Mouse (Mus musculus) heart, embryonic 13.5 days (tissue): ENCODE results near the gene Nepn. TPM values are rescaled to one million over a fixed set of nuclear protein-coding genes. Genes with fewer than 3 reads are reported as not detected.

Experiments
- ATAC-seq: fragments of 200-750 bp; cut with Nextera tagmentation; 2 replicates; pipeline ENCODE4 v1.8.0; 2017; ENCODE audit warnings: moderate TSS enrichment; ENCODE audit not compliant: insufficient number of reproducible peaks, low FRiP score, low TSS enrichment; ENCODE audit errors: extremely low read depth
- H3K27ac ChIP-seq: fragments of 300-500 bp; sonication (generic); replicated peaks from 2 replicates; pipeline ENCODE4 v1.5.1; 2015; ENCODE audit warnings: moderate library complexity, mild to moderate bottlenecking, inconsistent platforms
- H3K27me3 ChIP-seq: fragments of 300-500 bp; sonication (generic); replicated peaks from 2 replicates; pipeline ENCODE4 v1.6.1; 2015; ENCODE audit warnings: mild to moderate bottlenecking, inconsistent platforms
- H3K36me3 ChIP-seq: fragments of 300-500 bp; sonication (generic); 2 replicates; pipeline ENCODE4 v1.6.1; 2015; ENCODE audit warnings: mild to moderate bottlenecking, inconsistent platforms
- H3K4me1 ChIP-seq: fragments of 300-500 bp; sonication (generic); 2 replicates; pipeline ENCODE4 v1.6.1; 2015; ENCODE audit warnings: inconsistent platforms
- H3K4me2 ChIP-seq: fragments of 300-500 bp; sonication (generic); 2 replicates; pipeline ENCODE4 v1.6.1; 2015; ENCODE audit warnings: inconsistent platforms, mild to moderate bottlenecking, moderate library complexity
- H3K4me3 ChIP-seq: fragments of 300-500 bp; sonication (generic); 2 replicates; pipeline ENCODE4 v1.5.1; 2015; ENCODE audit warnings: moderate library complexity, mild to moderate bottlenecking, inconsistent platforms
- H3K9ac ChIP-seq: fragments of 300-500 bp; sonication (generic); 2 replicates; pipeline ENCODE4 v1.6.1; 2015; ENCODE audit warnings: inconsistent platforms, mild to moderate bottlenecking, moderate library complexity
- H3K9me3 ChIP-seq: fragments of 300-500 bp; sonication (generic); 2 replicates; pipeline ENCODE4 v1.6.1; 2016; ENCODE audit warnings: inconsistent platforms
- WGBS: fragments of 180-500 bp; shearing (Covaris S2); methylation state at CpG from one replicate; pipeline ENCODE4 v1.1.7; 2015; ENCODE audit warnings: mixed read lengths; 5-methylcytosine and 5-hydroxymethylcytosine counted together
- polyA plus RNA-seq: library from polyadenylated mRNA; unstranded; fragments of >200 nt; fragmentation: Nextera tagmentation; extraction: Ambion mirVana; gene quantifications from 2 replicates; pipeline ENCODE4 v1.2.1, GENCODE M21; 2015

Nepn gene
- polyA plus RNA-seq, 1 experiment from 2014 or later = not detected

GRCm38 (mm10) chr10:52405160-52405559, 16.4 kb downstream of the Nepn start:
- Histone ChIP-seq H3K4me1 (no peaks in the 10 kb centered on the region), H3K27ac (no peak overlapping the region), H3K27me3 (peaks cover 5% of the 10 kb centered on the region), H3K36me3 (no peaks in the 10 kb centered on the region), H3K4me3 (no peak overlapping the region), H3K9ac (no peak overlapping the region), H3K9me3 (no peaks in the 10 kb centered on the region), H3K4me2 (no peak overlapping the region)
- ATAC-seq = no peak
- 83% methylated on average over 13 of the region's 13 CpGs for WGBS

GRCm38 (mm10) chr10:52407526-52407925, 18.8 kb downstream of the Nepn start:
- Histone ChIP-seq H3K27me3 (peaks cover 5% of the 10 kb centered on the region), H3K4me2 (no peak overlapping the region)
- 76% methylated on average over 2 of the region's 2 CpGs for WGBS

GRCm38 (mm10) chr10:52415020-52415419, 26.2 kb downstream of the Nepn start:
- Histone ChIP-seq H3K4me3 (no peak overlapping the region), H3K9me3 (no peaks in the 10 kb centered on the region), H3K4me2 (no peak overlapping the region), H3K36me3 (no peaks in the 10 kb centered on the region), H3K9ac (no peak overlapping the region), H3K27me3 (peaks cover 2% of the 10 kb centered on the region; the same call in 1 of the 2 replicates), H3K4me1 (peaks cover 22% of the 10 kb centered on the region), H3K27ac (no peak overlapping the region)
- ATAC-seq = no peak
- WGBS = 70% methylated on average over 2 of the region's 2 CpGs

More at GRCm38 (mm10) chr10:52407526-52407925, 18.8 kb downstream of the Nepn start:
- Histone ChIP-seq H3K9me3 (no peaks in the 10 kb centered on the region), H3K4me3 (no peak overlapping the region), H3K9ac (no peak overlapping the region), H3K4me1 (no peaks in the 10 kb centered on the region), H3K36me3 (no peaks in the 10 kb centered on the region), H3K27ac (no peak overlapping the region)
- ATAC-seq = no peak

GRCm38 (mm10) chr10:52416458-52416857, 27.7 kb downstream of the Nepn start:
- H3K4me3 ChIP-seq = peak overlapping the region; percentile 100
- H3K27ac ChIP-seq = no peak overlapping the region
- H3K9ac ChIP-seq = no peak overlapping the region
- H3K36me3 ChIP-seq = no peaks in the 10 kb centered on the region; the same call in 1 of the 2 replicates
- no peaks in the 10 kb centered on the region for H3K27me3 ChIP-seq
- H3K9me3 ChIP-seq = no peaks in the 10 kb centered on the region
- peaks cover 36% of the 10 kb centered on the region for H3K4me1 ChIP-seq
- WGBS = 44% methylated on average over 2 of the region's 2 CpGs
- no peak for ATAC-seq
- H3K4me2 ChIP-seq = peak overlapping the region; percentile 66

- under 1% methylated on average over 77 of the region's 79 CpGs for WGBS
- ATAC-seq = peak; percentile 100
Observed at GRCm38 (mm10) chr10:52417299-52417997, 28.7 kb downstream of the Nepn start, which contains the start of gene Nus1. Gene Nus1 (plus strand): TSS chr10:52417547.

GRCm38 (mm10) chr10:52417998-52418860, 29.5 kb downstream of the Nepn start:
- Histone ChIP-seq H3K9ac (peak overlapping the region; percentile 97), H3K4me2 (peak overlapping the region; percentile 86), H3K27me3 (no peaks in the 10 kb centered on the region), H3K27ac (peak overlapping the region; percentile 94), H3K4me3 (peak overlapping the region; percentile 100), H3K4me1 (peaks cover 54% of the 10 kb centered on the region), H3K36me3 (no peaks in the 10 kb centered on the region; the same call in 1 of the 2 replicates), H3K9me3 (no peaks in the 10 kb centered on the region)
- WGBS = 2% methylated on average over 39 of the region's 39 CpGs
- ATAC-seq = no peak

More at GRCm38 (mm10) chr10:52417299-52417997, 28.7 kb downstream of the Nepn start, which contains the start of gene Nus1:
- Histone ChIP-seq H3K27me3 (no peaks in the 10 kb centered on the region), H3K4me2 (peak within 1 kb of the TSS; percentile 86), H3K36me3 (no peaks in the 10 kb centered on the region; the same call in 1 of the 2 replicates), H3K27ac (peak within 1 kb of the TSS; percentile 94), H3K4me3 (peak within 1 kb of the TSS; percentile 100), H3K9me3 (no peaks in the 10 kb centered on the region), H3K9ac (peak within 1 kb of the TSS; percentile 97), H3K4me1 (peaks cover 46% of the 10 kb centered on the region)

GRCm38 (mm10) chr10:52418931-52419330, 30.2 kb downstream of the Nepn start:
- Histone ChIP-seq H3K9ac (peak overlapping the region; percentile 97), H3K27me3 (no peaks in the 10 kb centered on the region), H3K4me2 (peak overlapping the region; percentile 86), H3K9me3 (no peaks in the 10 kb centered on the region), H3K4me1 (peaks cover 59% of the 10 kb centered on the region), H3K4me3 (peak overlapping the region; percentile 100), H3K36me3 (no peaks in the 10 kb centered on the region; the same call in 1 of the 2 replicates), H3K27ac (peak overlapping the region; percentile 94)
- ATAC-seq = no peak
- 23% methylated on average over 5 of the region's 5 CpGs for WGBS

- Histone ChIP-seq H3K36me3 (no peaks in the 10 kb centered on the region; the same call in 1 of the 2 replicates), H3K27ac (peak overlapping the region; percentile 94; the same call in 1 of the 2 replicates), H3K4me2 (peak overlapping the region; percentile 86), H3K9me3 (no peaks in the 10 kb centered on the region), H3K4me3 (peak overlapping the region; percentile 100), H3K27me3 (no peaks in the 10 kb centered on the region), H3K9ac (peak overlapping the region; percentile 97), H3K4me1 (peaks cover 61% of the 10 kb centered on the region)
- ATAC-seq = no peak
- 68% methylated on average over 4 of the region's 4 CpGs for WGBS
Observed at GRCm38 (mm10) chr10:52419402-52419801, 30.6 kb downstream of the Nepn start.

GRCm38 (mm10) chr10:52420526-52420925, 31.8 kb downstream of the Nepn start:
- no peak overlapping the region for H3K4me2 ChIP-seq
- H3K4me1 ChIP-seq = peaks cover 67% of the 10 kb centered on the region
- ATAC-seq = no peak
- no peaks in the 10 kb centered on the region for H3K27me3 ChIP-seq
- no peak overlapping the region for H3K27ac ChIP-seq
- no peaks in the 10 kb centered on the region; the same call in 1 of the 2 replicates for H3K36me3 ChIP-seq
- 86% methylated on average over 1 of the region's 1 CpGs for WGBS
- H3K4me3 ChIP-seq = no peak overlapping the region
- H3K9ac ChIP-seq = no peak overlapping the region
- no peaks in the 10 kb centered on the region for H3K9me3 ChIP-seq

GRCm38 (mm10) chr10:52421716-52422115, 32.9 kb downstream of the Nepn start:
- Histone ChIP-seq H3K36me3 (no peaks in the 10 kb centered on the region; the same call in 1 of the 2 replicates), H3K4me2 (no peak overlapping the region), H3K4me3 (no peak overlapping the region), H3K27ac (no peak overlapping the region), H3K4me1 (peaks cover 74% of the 10 kb centered on the region), H3K9ac (no peak overlapping the region), H3K9me3 (no peaks in the 10 kb centered on the region), H3K27me3 (no peaks in the 10 kb centered on the region)
- ATAC-seq = no peak
- WGBS = 71% methylated on average over 6 of the region's 6 CpGs

- no peak for ATAC-seq
- no peak overlapping the region for H3K4me3 ChIP-seq
- peaks cover 76% of the 10 kb centered on the region for H3K4me1 ChIP-seq
- WGBS = 79% methylated on average over 2 of the region's 2 CpGs
- H3K9ac ChIP-seq = no peak overlapping the region
- H3K27me3 ChIP-seq = no peaks in the 10 kb centered on the region
- no peak overlapping the region for H3K27ac ChIP-seq
- H3K9me3 ChIP-seq = no peaks in the 10 kb centered on the region
- no peak overlapping the region for H3K4me2 ChIP-seq
- no peaks in the 10 kb centered on the region; the same call in 1 of the 2 replicates for H3K36me3 ChIP-seq
Observed at GRCm38 (mm10) chr10:52423097-52423496, 34.3 kb downstream of the Nepn start.
